Mouse (Mus musculus) lung, postnatal 0 days (tissue): ENCODE measurements around the gene Kir3dl1.
"Not testable (repeated sequence)": the region's sequence is repeated elsewhere in the genome, so short reads cannot be mapped to it uniquely, and the experiment has no call there.

Experiments used
- CTCF ChIP-seq: IDR thresholded peaks from 2 replicates; pipeline ENCODE4 v1.5.1; 2016; ENCODE audit warnings: antibody characterized with exemption, mild to moderate bottlenecking
- EP300 ChIP-seq: IDR thresholded peaks from 2 replicates; pipeline ENCODE4 v1.6.1; 2016; ENCODE audit warnings: antibody characterized with exemption, mild to moderate bottlenecking, control low read depth

- not testable (repeated sequence) for TF ChIP-seq CTCF, EP300
These were observed 26.2 kb downstream of the Kir3dl1 start, which contains the start of gene Kir3dl2 for GRCm38 (mm10) chrX:136543956-136544355.
